Mouse (Mus musculus) cerebellum, adult 2 months (tissue): ENCODE results near the gene E2f3.

Experiments
- CTCF ChIP-seq: fragments of 200-500 bp; IDR thresholded peaks from 2 replicates; pipeline ENCODE4 v1.5.1; 2011; ENCODE audit warnings: low read depth, mild to moderate bottlenecking, control low read depth, low read length, moderate library complexity, borderline replicate concordance; ENCODE audit not compliant: insufficient read depth
- POLR2A ChIP-seq: fragments of 200-500 bp; IDR thresholded peaks from 2 replicates; pipeline ENCODE4 v1.6.1; 2011; ENCODE audit warnings: low read length, control low read depth, borderline replicate concordance; ENCODE audit not compliant: insufficient read depth

- TF ChIP-seq POLR2A (no peak), CTCF (no peak)
These were observed 15.2 kb upstream of the E2f3 start for GRCm38 (mm10) chr13:30001041-30001440.
